Mouse (Mus musculus) fibroblast of lung, adult 2 months (primary cell): ENCODE measurements at regions not wholly inside any gene's neighbourhood (a gene's known extent, or its start where the extent isn't known, plus 50 kb on each side); places are given as distances from the start of the nearest gene placed in this dataset.
"Not testable (repeated sequence)": the region's sequence is repeated elsewhere in the genome, so short reads cannot be mapped to it uniquely, and the experiment has no call there.

Source experiments
- DNase-seq: peaks from one replicate; pipeline ENCODE4 v3.0.0-alpha.2; 2011; ENCODE audit warnings: low read depth

- no peak for DNase-seq
These were observed 142.7 kb upstream of the Gnai1 start for GRCm38 (mm10) chr5:18502831-18503230.

GRCm38 (mm10) chr5:18494305-18494704 is 134.2 kb upstream of the Gnai1 start:
- no peak for DNase-seq

- DNase-seq: no peak
These were observed 129.6 kb upstream of the Gnai1 start for GRCm38 (mm10) chr5:18489709-18490108.

GRCm38 (mm10) chr5:18487076-18487772 is 127.1 kb upstream of the Gnai1 start:
- DNase-seq: no peak

GRCm38 (mm10) chr5:18484376-18484775 is 124.2 kb upstream of the Gnai1 start:
- no peak for DNase-seq

- DNase-seq: no peak
These were observed 118.3 kb upstream of the Gnai1 start for GRCm38 (mm10) chr5:18478420-18478819.

GRCm38 (mm10) chr5:18477372-18478017 is 117.3 kb upstream of the Gnai1 start:
- no peak for DNase-seq

- DNase-seq: no peak
These were observed 112.0 kb upstream of the Gnai1 start for GRCm38 (mm10) chr5:18472114-18472513.

- no peak for DNase-seq
These were observed 97.6 kb upstream of the Gnai1 start for GRCm38 (mm10) chr5:18457771-18458170.

- DNase-seq: no peak
These were observed 96.0 kb upstream of the Gnai1 start for GRCm38 (mm10) chr5:18456196-18456595.

GRCm38 (mm10) chr5:18452871-18453757 is 93.0 kb upstream of the Gnai1 start:
- not testable (repeated sequence) for DNase-seq

GRCm38 (mm10) chr5:18449261-18449660 is 89.1 kb upstream of the Gnai1 start:
- no peak for DNase-seq

- DNase-seq: no peak
These were observed 88.1 kb upstream of the Gnai1 start for GRCm38 (mm10) chr5:18448330-18448670.

- no peak for DNase-seq
These were observed 87.6 kb upstream of the Gnai1 start for GRCm38 (mm10) chr5:18447665-18448329.

- peak; percentile 56 for DNase-seq
These were observed 85.8 kb upstream of the Gnai1 start for GRCm38 (mm10) chr5:18445969-18446368.

- DNase-seq: no peak
These were observed 79.8 kb upstream of the Gnai1 start for GRCm38 (mm10) chr5:18439986-18440385.

GRCm38 (mm10) chr5:18439281-18439680 is 79.1 kb upstream of the Gnai1 start:
- no peak for DNase-seq

- DNase-seq: no peak
These were observed 76.1 kb upstream of the Gnai1 start for GRCm38 (mm10) chr5:18436099-18436748.

- no peak for DNase-seq
These were observed 74.1 kb upstream of the Gnai1 start for GRCm38 (mm10) chr5:18434245-18434644.

GRCm38 (mm10) chr5:18433287-18433686 is 73.1 kb upstream of the Gnai1 start:
- DNase-seq: no peak

- DNase-seq: no peak
These were observed 64.9 kb upstream of the Gnai1 start for GRCm38 (mm10) chr5:18425098-18425497.

GRCm38 (mm10) chr5:18414892-18415291 is 54.7 kb upstream of the Gnai1 start:
- no peak for DNase-seq
